Mouse (Mus musculus) neural tube, embryonic 13.5 days (tissue): ENCODE results near the gene Cyp27a1. TPM values are rescaled to one million over a fixed set of nuclear protein-coding genes. Genes with fewer than 3 reads are reported as not detected.

Source experiments
- ATAC-seq: fragments of 200-750 bp; cut with Nextera tagmentation; 2 replicates; pipeline ENCODE4 v1.8.0; 2017; ENCODE audit warnings: low read depth, mild to moderate bottlenecking, moderate TSS enrichment, moderate library complexity
- H3K27ac ChIP-seq: fragments of 300-500 bp; sonication (generic); replicated peaks from 2 replicates; pipeline ENCODE4 v1.5.1; 2015; ENCODE audit warnings: moderate library complexity, mild to moderate bottlenecking, inconsistent platforms
- H3K27me3 ChIP-seq: fragments of 300-500 bp; sonication (generic); 2 replicates; pipeline ENCODE4 v1.6.1; 2015; ENCODE audit warnings: mild to moderate bottlenecking, inconsistent platforms
- H3K36me3 ChIP-seq: fragments of 300-500 bp; sonication (generic); 2 replicates; pipeline ENCODE4 v1.6.1; 2015; ENCODE audit warnings: mild to moderate bottlenecking, inconsistent platforms
- H3K4me1 ChIP-seq: fragments of 300-500 bp; sonication (generic); replicated peaks from 2 replicates; pipeline ENCODE4 v1.6.1; 2015; ENCODE audit warnings: inconsistent platforms
- H3K4me2 ChIP-seq: fragments of 300-500 bp; sonication (generic); 2 replicates; pipeline ENCODE4 v1.6.1; 2015; ENCODE audit warnings: inconsistent platforms, mild to moderate bottlenecking, moderate library complexity
- H3K4me3 ChIP-seq: fragments of 300-500 bp; sonication (generic); 2 replicates; pipeline ENCODE4 v1.5.1; 2015; ENCODE audit warnings: mild to moderate bottlenecking, inconsistent platforms
- H3K9ac ChIP-seq: fragments of 300-500 bp; sonication (generic); 2 replicates; pipeline ENCODE4 v1.6.1; 2015; ENCODE audit warnings: moderate library complexity, mild to moderate bottlenecking, inconsistent platforms
- H3K9me3 ChIP-seq: fragments of 300-500 bp; sonication (generic); 2 replicates; pipeline ENCODE4 v1.6.1; 2016; ENCODE audit warnings: inconsistent platforms
- WGBS: fragments of 180-500 bp; shearing (Covaris S2); methylation state at CpG from one replicate; pipeline ENCODE4 v1.1.7; 2015; 5-methylcytosine and 5-hydroxymethylcytosine counted together
- polyA plus RNA-seq: library from polyadenylated mRNA; unstranded; fragments of >200 nt; fragmentation: Nextera tagmentation; extraction: Ambion mirVana; gene quantifications from 2 replicates; pipeline ENCODE4 v1.2.1, GENCODE M21; 2015

Cyp27a1 gene
- 2.9 and 4.0 TPM in 2 replicates for polyA plus RNA-seq

DNA sequence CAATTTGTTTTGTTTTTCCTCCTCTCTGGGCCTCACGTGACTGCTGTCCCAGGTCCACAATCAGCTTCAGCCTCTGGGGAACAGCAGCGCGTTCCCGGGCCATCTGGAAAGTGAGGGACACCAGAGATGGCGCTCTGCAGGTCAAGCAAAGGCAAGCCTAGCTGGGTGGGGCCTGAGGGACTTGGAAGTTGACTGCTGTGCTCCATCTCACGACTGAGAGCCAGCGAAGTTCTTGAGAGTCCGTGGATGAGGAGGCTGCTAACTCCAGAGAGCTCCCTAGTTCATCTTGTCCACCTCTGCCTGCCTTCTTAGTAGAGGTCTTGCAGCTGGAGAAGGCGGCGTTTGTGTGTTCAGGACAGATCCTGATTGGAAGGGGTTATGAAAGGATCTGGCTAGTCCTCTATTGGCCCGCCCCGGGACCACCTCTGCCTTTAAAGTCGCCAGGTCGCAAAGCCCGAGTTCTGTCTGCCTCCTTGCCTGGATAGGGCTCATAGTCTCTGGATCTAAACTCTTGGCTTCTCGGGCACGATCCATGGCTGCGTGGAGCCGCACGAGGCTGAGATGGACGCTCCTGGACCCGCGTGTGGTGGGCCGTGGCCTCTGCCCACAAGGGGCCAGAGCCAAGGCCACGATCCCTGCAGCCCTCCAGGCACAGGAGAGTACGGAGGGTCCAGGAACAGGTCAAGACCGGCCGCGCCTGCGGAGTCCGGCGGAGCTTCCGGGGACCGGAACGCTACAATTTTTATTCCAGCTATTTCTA is at the start of gene Cyp27a1:
Cyp27a1 (plus strand) TSS at position 476 of the 760 bp plus-strand sequence.
- Histone ChIP-seq H3K27me3 (peaks cover 14% of the 10 kb centered on the region; the same call in 1 of the 2 replicates), H3K4me2 (peak within 1 kb of the TSS; percentile 91), H3K4me3 (peak within 1 kb of the TSS; percentile 45), H3K36me3 (no peaks in the 10 kb centered on the region), H3K9me3 (no peaks in the 10 kb centered on the region), H3K27ac (no peak within 1 kb of the TSS), H3K4me1 (peaks cover 15% of the 10 kb centered on the region), H3K9ac (peak within 1 kb of the TSS; percentile 71)
- no peak for ATAC-seq
- 3% methylated on average over 35 of the region's 35 CpGs for WGBS

DNA sequence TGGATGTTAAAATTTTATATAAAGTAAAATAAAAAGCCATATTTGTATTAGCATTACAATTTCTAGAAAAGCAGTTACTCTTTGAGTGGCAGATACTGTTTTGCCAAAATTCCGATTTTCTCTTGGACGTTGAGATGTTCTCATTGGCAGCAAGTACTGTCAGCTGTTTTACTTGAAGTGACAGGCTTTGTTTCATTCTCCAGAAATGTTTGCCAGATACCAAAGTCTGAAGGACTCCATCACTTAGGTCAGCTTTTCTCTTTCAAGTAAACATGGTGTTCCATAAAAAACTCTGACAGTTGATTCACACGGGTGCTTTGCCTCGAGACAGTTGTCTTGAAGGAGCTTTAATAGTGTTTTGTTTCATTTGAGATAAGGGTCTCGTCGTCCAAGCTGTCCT is 48.2 kb upstream of the Cyp27a1 start:
- ATAC-seq, result no peak
- H3K4me1 ChIP-seq, result peaks cover 14% of the 10 kb centered on the region
- H3K9ac ChIP-seq, result no peak overlapping the region
- no peak overlapping the region for H3K4me2 ChIP-seq
- H3K27ac ChIP-seq, result no peak overlapping the region
- no peaks in the 10 kb centered on the region for H3K9me3 ChIP-seq
- H3K4me3 ChIP-seq, result no peak overlapping the region
- H3K27me3 ChIP-seq, result no peaks in the 10 kb centered on the region
- 0 out of 2 replicates have a peak, but pooled peaks cover 2% of the 10 kb centered on the region for H3K36me3 ChIP-seq
- 78% methylated on average over 6 of the region's 6 CpGs for WGBS

- ATAC-seq, result no peak
- WGBS, result 96% methylated on average over 3 of the region's 3 CpGs
- H3K4me2 ChIP-seq, result no peak overlapping the region
- no peak overlapping the region for H3K27ac ChIP-seq
- H3K4me3 ChIP-seq, result no peak overlapping the region
- no peaks in the 10 kb centered on the region for H3K9me3 ChIP-seq
- H3K27me3 ChIP-seq, result no peaks in the 10 kb centered on the region
- peaks cover 2% of the 10 kb centered on the region; the same call in 1 of the 2 replicates for H3K4me1 ChIP-seq
- H3K36me3 ChIP-seq, result peaks cover 11% of the 10 kb centered on the region; the same call in 1 of the 2 replicates
- H3K9ac ChIP-seq, result no peak overlapping the region
These were observed 45.0 kb upstream of the Cyp27a1 start for GRCm38 (mm10) chr1:74668371-74668770.

- 84% methylated on average over 7 of the region's 7 CpGs for WGBS
- Histone ChIP-seq H3K27me3 (no peaks in the 10 kb centered on the region), H3K27ac (no peak overlapping the region), H3K4me3 (no peak overlapping the region), H3K36me3 (peaks cover 9% of the 10 kb centered on the region; the same call in 1 of the 2 replicates), H3K9ac (no peak overlapping the region), H3K4me2 (no peak overlapping the region), H3K9me3 (no peaks in the 10 kb centered on the region), H3K4me1 (no peaks in the 10 kb centered on the region)
- no peak for ATAC-seq
These were observed 40.6 kb upstream of the Cyp27a1 start for GRCm38 (mm10) chr1:74672731-74673130.

DNA sequence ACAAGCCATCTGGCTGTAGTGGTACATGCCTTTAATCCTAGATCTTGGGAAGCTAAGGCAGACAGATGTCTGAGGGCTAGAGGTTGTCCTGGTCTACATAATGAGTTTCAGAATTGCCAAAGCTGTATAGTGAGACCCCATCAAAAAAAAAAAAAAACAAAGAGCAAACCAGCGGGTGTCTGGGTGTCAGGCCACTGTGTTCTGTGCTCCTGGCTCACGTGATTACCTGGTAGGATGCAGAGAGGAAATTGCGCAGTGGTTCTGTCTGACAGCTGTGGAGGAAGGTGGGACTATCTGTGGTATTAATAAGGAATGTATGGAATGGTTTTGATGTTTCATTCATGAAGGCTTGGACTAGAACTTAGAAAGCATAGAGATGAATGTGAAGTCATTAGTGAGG is 36.5 kb upstream of the Cyp27a1 start:
- H3K27ac ChIP-seq, result no peak overlapping the region
- no peaks in the 10 kb centered on the region for H3K4me1 ChIP-seq
- peaks cover 44% of the 10 kb centered on the region for H3K36me3 ChIP-seq
- no peak overlapping the region for H3K4me3 ChIP-seq
- no peaks in the 10 kb centered on the region for H3K9me3 ChIP-seq
- H3K4me2 ChIP-seq, result no peak overlapping the region
- no peak overlapping the region for H3K9ac ChIP-seq
- H3K27me3 ChIP-seq, result no peaks in the 10 kb centered on the region
- ATAC-seq, result no peak
- WGBS, result 78% methylated on average over 3 of the region's 3 CpGs

GRCm38 (mm10) chr1:74677843-74678242 is 35.5 kb upstream of the Cyp27a1 start:
- Histone ChIP-seq H3K4me3 (no peak overlapping the region), H3K9me3 (no peaks in the 10 kb centered on the region), H3K9ac (no peak overlapping the region), H3K27me3 (no peaks in the 10 kb centered on the region), H3K36me3 (peaks cover 47% of the 10 kb centered on the region), H3K27ac (no peak overlapping the region), H3K4me2 (no peak overlapping the region), H3K4me1 (no peaks in the 10 kb centered on the region)
- ATAC-seq, result no peak
- WGBS, result 88% methylated on average over 1 of the region's 1 CpGs

GRCm38 (mm10) chr1:74687131-74687530 is 26.2 kb upstream of the Cyp27a1 start:
- no peak overlapping the region for H3K27ac ChIP-seq
- no peaks in the 10 kb centered on the region for H3K9me3 ChIP-seq
- H3K4me2 ChIP-seq, result no peak overlapping the region
- H3K4me1 ChIP-seq, result no peaks in the 10 kb centered on the region
- no peaks in the 10 kb centered on the region for H3K27me3 ChIP-seq
- no peak for ATAC-seq
- H3K36me3 ChIP-seq, result peaks cover 95% of the 10 kb centered on the region
- no peak overlapping the region for H3K9ac ChIP-seq
- 93% methylated on average over 7 of the region's 7 CpGs for WGBS
- no peak overlapping the region for H3K4me3 ChIP-seq

GRCm38 (mm10) chr1:74693891-74694583 is 19.3 kb upstream of the Cyp27a1 start:
- ATAC-seq, result no peak
- Histone ChIP-seq H3K9ac (no peak overlapping the region), H3K4me2 (no peak overlapping the region), H3K27me3 (no peaks in the 10 kb centered on the region), H3K4me3 (no peak overlapping the region), H3K4me1 (no peaks in the 10 kb centered on the region), H3K9me3 (no peaks in the 10 kb centered on the region), H3K36me3 (peaks cover 94% of the 10 kb centered on the region), H3K27ac (no peak overlapping the region)
- 89% methylated on average over 8 of the region's 8 CpGs for WGBS

DNA sequence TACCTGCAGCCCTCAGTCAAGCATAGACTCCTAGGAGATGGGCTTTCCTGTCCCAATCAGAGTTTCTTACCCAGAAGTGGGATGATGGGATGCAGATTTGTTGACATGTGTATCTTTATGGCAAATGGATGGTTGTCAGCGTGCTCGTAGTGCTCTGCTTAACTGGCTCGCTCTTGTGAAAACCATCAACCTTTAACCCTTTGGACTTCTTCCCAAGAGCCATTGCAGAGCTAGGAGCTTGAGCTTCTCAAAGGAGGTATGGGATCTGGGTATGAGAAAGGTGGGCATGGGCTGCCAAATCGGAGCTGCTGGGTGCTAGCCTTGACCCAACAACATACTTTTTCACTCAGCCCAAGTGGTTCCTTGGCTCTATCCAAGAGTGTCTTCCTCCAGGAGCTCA is 17.5 kb upstream of the Cyp27a1 start:
- no peak for ATAC-seq
- no peak overlapping the region for H3K27ac ChIP-seq
- no peaks in the 10 kb centered on the region for H3K4me1 ChIP-seq
- no peak overlapping the region for H3K9ac ChIP-seq
- no peaks in the 10 kb centered on the region for H3K9me3 ChIP-seq
- H3K27me3 ChIP-seq, result no peaks in the 10 kb centered on the region
- peaks cover 89% of the 10 kb centered on the region for H3K36me3 ChIP-seq
- 93% methylated on average over 4 of the region's 4 CpGs for WGBS
- no peak overlapping the region for H3K4me2 ChIP-seq
- no peak overlapping the region for H3K4me3 ChIP-seq

- H3K36me3 ChIP-seq, result peaks cover 83% of the 10 kb centered on the region
- H3K27me3 ChIP-seq, result no peaks in the 10 kb centered on the region
- WGBS, result 93% methylated on average over 6 of the region's 6 CpGs
- no peak overlapping the region for H3K27ac ChIP-seq
- H3K4me3 ChIP-seq, result no peak overlapping the region
- ATAC-seq, result no peak
- no peak overlapping the region for H3K9ac ChIP-seq
- H3K4me2 ChIP-seq, result no peak overlapping the region
- H3K4me1 ChIP-seq, result no peaks in the 10 kb centered on the region
- no peaks in the 10 kb centered on the region for H3K9me3 ChIP-seq
These were observed 16.0 kb upstream of the Cyp27a1 start for GRCm38 (mm10) chr1:74697416-74697815.

DNA sequence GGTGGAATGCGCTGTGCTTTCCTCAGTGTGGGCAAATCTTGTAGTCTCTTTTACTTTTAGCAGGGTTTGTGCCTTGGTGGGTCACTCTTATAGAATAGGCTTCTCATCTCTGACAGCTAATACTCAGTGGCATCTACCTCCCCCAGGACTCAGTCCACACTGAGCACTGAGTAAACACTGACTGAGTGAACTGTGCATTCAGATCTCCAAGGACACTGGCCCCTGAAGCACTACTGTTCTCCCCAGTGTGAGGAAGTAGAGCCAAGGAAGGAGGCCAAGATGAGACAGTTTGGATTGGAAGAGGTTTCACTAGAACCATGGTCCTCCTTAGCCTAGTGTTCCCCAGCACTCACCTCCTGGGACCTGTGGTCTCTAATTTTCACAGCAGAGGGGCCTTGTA is 15.0 kb upstream of the Cyp27a1 start:
- H3K27me3 ChIP-seq, result no peaks in the 10 kb centered on the region
- no peak overlapping the region for H3K4me3 ChIP-seq
- H3K36me3 ChIP-seq, result peaks cover 78% of the 10 kb centered on the region
- no peak overlapping the region for H3K27ac ChIP-seq
- ATAC-seq, result no peak
- H3K9me3 ChIP-seq, result no peaks in the 10 kb centered on the region
- no peaks in the 10 kb centered on the region for H3K4me1 ChIP-seq
- 97% methylated on average over 1 of the region's 1 CpGs for WGBS
- no peak overlapping the region for H3K9ac ChIP-seq
- H3K4me2 ChIP-seq, result no peak overlapping the region

- ATAC-seq, result no peak
- Histone ChIP-seq H3K4me3 (no peak overlapping the region), H3K9ac (no peak overlapping the region), H3K27me3 (no peaks in the 10 kb centered on the region), H3K9me3 (no peaks in the 10 kb centered on the region), H3K4me2 (no peak overlapping the region), H3K4me1 (no peaks in the 10 kb centered on the region), H3K27ac (no peak overlapping the region), H3K36me3 (peaks cover 75% of the 10 kb centered on the region)
- WGBS, result 94% methylated on average over 1 of the region's 1 CpGs
These were observed 14.6 kb upstream of the Cyp27a1 start for GRCm38 (mm10) chr1:74698791-74699190.
